Mouse (Mus musculus): ENCODE measurements at regions not wholly inside any gene's neighbourhood (a gene's known extent, or its start where the extent isn't known, plus 50 kb on each side); places are given as distances from the start of the nearest gene placed in this dataset.

DNA sequence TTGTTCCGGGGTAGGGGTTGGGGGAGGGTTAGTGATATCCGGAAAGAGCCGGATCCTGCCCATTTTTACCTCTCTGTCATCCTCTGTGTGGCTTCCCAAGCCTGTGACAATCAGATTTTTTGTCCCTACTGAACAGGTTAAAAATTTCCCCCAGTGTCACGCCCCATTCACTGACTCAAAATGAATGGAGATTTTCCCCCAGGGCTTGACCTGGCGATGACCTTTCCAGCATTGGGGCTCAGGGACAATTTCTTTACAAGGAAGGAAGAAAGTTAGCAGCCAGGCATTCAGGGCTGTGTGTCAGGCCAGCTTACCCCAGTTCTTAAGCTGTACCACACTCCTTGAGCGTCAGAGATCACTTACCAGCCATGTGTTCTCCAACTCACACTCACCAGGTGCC lies 55.9 kb upstream of the Gm9887 start:
- no peak for ATAC-seq
- H3K4me1 ChIP-seq (ENCODE audit: control insufficient read depth, insufficient read depth, low read length): peaks cover 14% of the 10 kb centered on the region
- WGBS: 72% methylated on average over 6 of the region's 6 CpGs

DNA sequence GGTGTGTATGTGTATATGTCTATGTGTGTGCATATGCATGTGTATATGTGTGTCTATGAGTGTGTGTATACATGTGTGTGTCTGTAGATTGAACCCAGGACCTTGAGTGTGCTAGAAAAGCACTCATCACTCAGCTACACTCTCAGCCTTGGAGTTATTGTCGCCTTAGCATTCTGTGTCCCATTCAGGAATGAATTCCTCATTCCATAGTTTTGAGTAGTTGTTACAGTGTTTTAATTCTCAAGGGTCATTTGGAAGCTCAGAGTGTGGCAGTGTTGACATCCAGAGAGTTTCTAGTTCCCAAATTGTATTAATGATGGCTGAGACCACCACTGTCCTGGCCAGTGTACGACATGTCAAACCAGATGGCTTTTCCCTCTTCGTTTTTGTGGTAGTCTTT lies 53.4 kb upstream of the Gm9887 start:
- H3K27me3 ChIP-seq (replicated peaks; ENCODE audit: control insufficient read depth, insufficient read depth, low read length): no peaks in the 10 kb centered on the region
- no peak for ATAC-seq
- H3K4me2 ChIP-seq (ENCODE audit: low read depth, low read length): no peak overlapping the region
- H3K9ac ChIP-seq (ENCODE audit: low read depth, low read length): no peak overlapping the region
- H3K4me1 ChIP-seq (ENCODE audit: control insufficient read depth, insufficient read depth, low read length): peaks cover 7% of the 10 kb centered on the region
- H3K9me3 ChIP-seq (ENCODE audit: control insufficient read depth, low read length): no peaks in the 10 kb centered on the region
- no peak overlapping the region for H3K4me3 ChIP-seq (ENCODE audit: low read length)
- no peak overlapping the region for H3K27ac ChIP-seq (ENCODE audit: low read length)
- WGBS: 79% methylated on average over 3 of the region's 3 CpGs
- H3K36me3 ChIP-seq (ENCODE audit: control insufficient read depth, insufficient read depth, low read length): no peaks in the 10 kb centered on the region

More for the DNA sequence above, 55.9 kb upstream of the Gm9887 start:
- H3K27ac ChIP-seq (ENCODE audit: low read length): no peak overlapping the region
- no peaks in the 10 kb centered on the region for H3K9me3 ChIP-seq (ENCODE audit: control insufficient read depth, low read length)
- H3K27me3 ChIP-seq (replicated peaks; ENCODE audit: control insufficient read depth, insufficient read depth, low read length): no peaks in the 10 kb centered on the region
- H3K36me3 ChIP-seq (ENCODE audit: control insufficient read depth, insufficient read depth, low read length): no peaks in the 10 kb centered on the region
- no peak overlapping the region for H3K4me3 ChIP-seq (ENCODE audit: low read length)
- H3K9ac ChIP-seq (ENCODE audit: low read depth, low read length): no peak overlapping the region
- H3K4me2 ChIP-seq (ENCODE audit: low read depth, low read length): no peak overlapping the region

DNA sequence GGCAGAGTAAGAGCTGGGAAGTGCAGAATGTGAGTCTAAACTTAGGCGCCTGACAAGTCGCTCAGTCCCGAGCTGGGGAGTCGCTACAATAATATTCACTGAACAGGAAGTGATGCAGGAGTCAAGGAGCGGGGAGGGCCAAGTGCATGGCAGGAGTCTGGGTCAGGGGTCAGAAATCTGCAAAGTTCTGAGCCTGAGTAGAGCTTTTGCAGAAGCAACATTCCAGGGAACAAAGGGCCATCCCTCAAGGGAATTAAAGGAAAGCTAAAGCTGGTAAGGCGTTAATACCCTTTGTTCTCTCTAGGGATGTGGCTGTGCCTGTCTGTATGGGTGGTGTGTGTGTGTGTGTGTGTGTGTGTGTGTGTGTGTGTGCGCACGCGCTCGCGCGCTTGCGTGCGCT lies 52.7 kb upstream of the Gm9887 start:
- ATAC-seq: peak; percentile 64
- no peak overlapping the region for H3K4me2 ChIP-seq (ENCODE audit: low read depth, low read length)

More for the DNA sequence above, 52.7 kb upstream of the Gm9887 start:
- no peaks in the 10 kb centered on the region for H3K9me3 ChIP-seq (ENCODE audit: control insufficient read depth, low read length)
- no peak overlapping the region for H3K27ac ChIP-seq (ENCODE audit: low read length)
- no peaks in the 10 kb centered on the region for H3K36me3 ChIP-seq (ENCODE audit: control insufficient read depth, insufficient read depth, low read length)
- no peaks in the 10 kb centered on the region for H3K27me3 ChIP-seq (replicated peaks; ENCODE audit: control insufficient read depth, insufficient read depth, low read length)
- H3K4me1 ChIP-seq (ENCODE audit: control insufficient read depth, insufficient read depth, low read length): peaks cover 7% of the 10 kb centered on the region
- 64% methylated on average over 14 of the region's 14 CpGs for WGBS
- H3K4me3 ChIP-seq (ENCODE audit: low read length): no peak overlapping the region
- H3K9ac ChIP-seq (ENCODE audit: low read depth, low read length): no peak overlapping the region

Measured in intestine, embryonic 16.5 days (tissue).